Mouse (Mus musculus) heart, adult 9 months (tissue): Measurements from ENCODE around the gene Rpl36al.

Experiments used
- DNase-seq, 2 experiments: peaks; one replicate each; pipeline ENCODE4 v3.0.0; 2022; ENCODE audit warnings: low spot score in 2 of 2

Gene Rpl36al

GRCm38 (mm10) chr12:69183583-69184308 is at the start of gene Rpl36al, which contains the start of gene Mgat2:
Gene Rpl36al, minus strand, starts transcription at chr12:69184083.
Gene Mgat2, plus strand, starts transcription at chr12:69184157.
- peak; percentile 96 to 98 for DNase-seq

- no peak for DNase-seq
Measured at GRCm38 (mm10) chr12:69229251-69229650, 45.4 kb upstream of the Rpl36al start.

- DNase-seq: peak; percentile 88 to 91
Measured at GRCm38 (mm10) chr12:69227776-69228466, 44.0 kb upstream of the Rpl36al start, which contains the start of gene Pole2. Gene Pole2, minus strand, starts transcription at chr12:69228195.

GRCm38 (mm10) chr12:69220613-69221277 is 36.9 kb upstream of the Rpl36al start:
- no peak for DNase-seq

GRCm38 (mm10) chr12:69216587-69216986 is 32.7 kb upstream of the Rpl36al start:
- no peak for DNase-seq

GRCm38 (mm10) chr12:69215000-69215785 is 31.3 kb upstream of the Rpl36al start:
- DNase-seq: peak; percentile 35 to 79

- no peak for DNase-seq
Measured at GRCm38 (mm10) chr12:69214393-69214792, 30.5 kb upstream of the Rpl36al start.

GRCm38 (mm10) chr12:69213186-69213777 is 29.4 kb upstream of the Rpl36al start:
- DNase-seq: no peak

- no peak for DNase-seq
Measured at GRCm38 (mm10) chr12:69211057-69211456, 27.2 kb upstream of the Rpl36al start.

GRCm38 (mm10) chr12:69210056-69210979 is 26.4 kb upstream of the Rpl36al start:
- DNase-seq: no peak

GRCm38 (mm10) chr12:69208520-69208919 is 24.6 kb upstream of the Rpl36al start:
- no peak for DNase-seq

GRCm38 (mm10) chr12:69207926-69208325 is 24.0 kb upstream of the Rpl36al start:
- DNase-seq: no peak

- no peak for DNase-seq
Measured at GRCm38 (mm10) chr12:69207396-69207795, 23.5 kb upstream of the Rpl36al start.

GRCm38 (mm10) chr12:69204052-69204833 is 20.4 kb upstream of the Rpl36al start, which contains the start of gene Gm49384:
Gene Gm49384, minus strand, starts transcription at chr12:69204267.
- no peak for DNase-seq

GRCm38 (mm10) chr12:69198985-69199384 is 15.1 kb upstream of the Rpl36al start:
- no peak for DNase-seq

GRCm38 (mm10) chr12:69198164-69198535 is 14.3 kb upstream of the Rpl36al start, which contains the start of gene Dnaaf2:
Gene Dnaaf2, minus strand, starts transcription at chr12:69198429.
- DNase-seq: peak; percentile 38 to 53

- peak; percentile 34 to 51 for DNase-seq
Measured at GRCm38 (mm10) chr12:69197378-69198163, 13.7 kb upstream of the Rpl36al start.
